Mouse (Mus musculus): ENCODE results near the gene Ptov1.

Ptov1 gene

DNA sequence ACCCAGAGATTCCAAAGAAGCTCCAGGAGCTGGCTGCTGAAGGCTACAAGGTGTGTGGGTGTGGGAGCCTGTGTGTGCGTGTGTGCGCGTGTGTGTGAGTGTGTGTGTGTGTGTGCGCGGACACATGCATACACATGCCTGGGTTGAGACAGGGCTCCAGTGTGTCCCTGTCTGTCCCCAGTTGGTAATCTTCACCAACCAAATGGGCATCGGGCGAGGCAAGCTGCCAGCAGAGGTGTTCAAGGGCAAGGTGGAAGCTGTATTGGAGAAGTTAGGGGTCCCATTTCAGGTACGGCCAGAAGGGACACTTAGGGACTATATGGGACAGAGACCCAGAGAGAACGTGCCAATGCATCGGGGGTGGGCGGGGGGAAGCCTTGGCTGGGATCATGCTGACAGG lies 9.7 kb downstream of the Ptov1 start:
- DNase-seq (ENCODE audit: low spot score in 2 of 2), result no peak

- DNase-seq (ENCODE audit: low spot score in 2 of 2), result no peak
These were observed 11.7 kb downstream of the Ptov1 start for GRCm38 (mm10) chr7:44857905-44858304.

DNA sequence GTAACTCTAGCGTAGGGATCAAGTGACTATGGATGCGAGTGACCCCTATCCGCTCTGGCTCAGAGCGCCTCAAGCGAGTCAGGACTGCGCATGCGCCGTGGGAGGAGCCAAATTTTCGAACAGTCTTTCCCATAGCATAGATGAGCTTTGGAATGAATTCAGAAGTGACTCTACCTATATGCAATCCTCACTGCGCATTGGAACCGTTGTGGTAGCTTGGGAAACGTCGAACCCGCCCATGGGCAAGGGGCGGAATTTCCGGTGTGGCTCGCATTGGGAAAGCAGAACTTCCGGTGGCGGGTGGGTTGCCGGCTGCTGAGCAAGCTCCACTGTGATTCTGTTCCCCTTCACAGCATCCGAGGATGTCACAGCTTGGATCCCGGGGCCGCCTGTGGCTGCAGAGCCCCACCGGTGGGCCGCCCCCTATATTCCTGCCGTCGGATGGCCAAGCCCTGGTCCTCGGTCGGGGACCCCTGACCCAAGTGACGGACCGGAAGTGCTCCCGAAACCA lies 12.5 kb downstream of the Ptov1 start, which contains the start of gene Pnkp:
Gene Pnkp, plus strand, starts transcription at position 98 of the 511 bp plus-strand sequence.
- peak; percentile 93 to 94 for DNase-seq (ENCODE audit: low spot score in 2 of 2)

DNA sequence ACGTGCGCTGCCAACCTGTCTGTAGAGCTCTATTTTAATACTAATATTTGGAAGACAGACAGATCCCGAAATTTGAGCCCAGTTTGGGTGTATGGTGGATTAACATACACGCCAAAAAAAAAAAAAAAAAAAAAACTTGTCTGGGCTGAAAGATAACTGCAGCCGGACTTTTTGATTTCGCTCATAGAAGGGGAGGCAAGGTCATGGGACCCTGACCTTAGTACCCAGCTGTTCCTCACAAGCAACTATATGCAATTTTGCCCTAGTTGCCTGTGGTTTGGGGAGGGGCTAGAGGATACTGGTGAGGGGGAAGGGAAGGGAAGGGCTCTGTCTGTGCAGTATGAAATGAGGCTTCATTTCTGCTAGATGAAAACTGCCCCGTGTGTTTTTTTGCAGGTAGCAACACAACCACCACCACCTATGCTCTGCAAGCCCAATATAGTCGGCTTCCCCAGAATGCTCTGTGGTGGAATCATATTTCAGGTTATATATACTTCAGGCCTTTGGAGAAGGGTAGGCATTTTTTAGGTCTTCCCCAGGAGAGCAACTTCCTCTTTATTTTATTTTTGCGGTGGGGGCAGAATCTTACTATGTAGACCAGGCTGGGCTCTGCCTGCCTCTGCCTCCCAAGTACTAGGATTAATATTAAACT lies 13.2 kb downstream of the Ptov1 start:
- no peak for DNase-seq (ENCODE audit: low spot score in 2 of 2)

- DNase-seq (ENCODE audit: low spot score in 2 of 2), result no peak
These were observed 14.6 kb downstream of the Ptov1 start for GRCm38 (mm10) chr7:44855036-44855435.

DNA sequence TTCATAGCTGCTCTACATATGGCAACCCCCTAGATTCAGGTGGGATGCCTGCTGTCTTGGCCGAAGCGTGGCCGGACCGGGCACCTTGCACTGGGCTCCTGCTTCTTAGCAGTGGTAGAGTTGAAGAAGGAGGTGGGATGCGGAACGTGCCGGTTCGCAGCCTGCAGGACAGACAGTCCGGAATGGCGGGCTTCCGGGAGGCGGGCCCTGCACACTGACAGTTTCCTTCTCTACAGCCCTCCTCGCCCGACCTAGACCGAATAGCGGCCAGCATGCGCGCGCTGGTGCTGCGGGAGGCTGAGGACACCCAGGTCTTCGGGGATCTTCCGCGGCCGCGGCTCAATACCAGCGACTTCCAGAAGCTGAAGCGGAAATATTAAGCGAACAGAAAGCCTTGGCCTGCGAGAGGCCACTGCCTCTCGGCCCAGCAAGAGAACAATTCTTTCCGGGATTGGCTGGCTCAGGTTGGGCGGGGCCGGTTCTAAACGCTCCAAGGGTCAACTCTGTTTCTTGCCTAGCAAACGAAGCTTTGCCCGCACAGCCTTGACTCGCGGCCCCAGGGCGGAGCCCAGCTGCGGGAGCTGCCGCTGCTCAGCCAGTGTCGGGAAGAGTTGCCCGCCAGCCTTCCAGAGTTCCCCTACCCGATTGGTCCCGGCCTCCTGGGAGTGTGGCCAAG lies 15.1 kb downstream of the Ptov1 start:
- peak in 1 of 2 experiments; percentile 70 for DNase-seq (ENCODE audit: low spot score in 2 of 2)

DNA sequence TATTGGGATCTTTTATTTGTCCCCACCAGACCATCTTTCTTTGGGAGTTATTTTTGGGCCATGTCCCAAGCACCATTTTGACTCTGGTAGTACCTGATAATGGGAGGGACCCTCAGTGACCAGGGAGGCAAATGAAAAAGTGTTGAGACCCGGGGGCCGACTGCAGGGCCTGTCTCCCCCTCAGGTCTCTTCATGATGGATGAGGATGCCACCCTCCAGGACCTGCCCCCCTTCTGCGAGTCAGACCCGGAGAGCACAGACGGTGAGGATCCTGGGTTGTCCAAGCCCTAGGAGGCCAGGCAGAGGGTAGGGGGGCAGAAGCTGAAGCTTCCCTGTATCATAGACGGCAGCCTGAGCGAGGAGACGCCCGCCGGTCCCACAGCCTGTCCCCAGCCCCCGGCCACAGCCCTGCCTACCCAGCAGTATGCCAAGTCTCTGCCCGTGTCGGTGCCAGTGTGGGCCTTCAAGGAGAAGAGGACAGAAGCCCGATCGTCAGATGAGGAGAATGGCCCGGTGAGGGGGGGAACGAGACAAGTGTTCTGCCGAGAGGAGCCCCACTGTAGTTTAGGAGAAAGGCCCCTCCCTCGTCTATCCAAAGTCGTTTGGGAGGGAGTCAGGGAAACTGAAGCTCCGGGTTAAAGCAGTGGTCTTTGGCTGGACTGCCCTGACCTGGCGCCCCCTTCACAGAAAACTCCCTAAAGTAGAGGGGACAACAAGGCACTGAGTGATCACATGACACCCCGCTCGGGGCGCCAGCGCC lies 15.8 kb downstream of the Ptov1 start:
- DNase-seq (ENCODE audit: low spot score in 2 of 2), result no peak

DNA sequence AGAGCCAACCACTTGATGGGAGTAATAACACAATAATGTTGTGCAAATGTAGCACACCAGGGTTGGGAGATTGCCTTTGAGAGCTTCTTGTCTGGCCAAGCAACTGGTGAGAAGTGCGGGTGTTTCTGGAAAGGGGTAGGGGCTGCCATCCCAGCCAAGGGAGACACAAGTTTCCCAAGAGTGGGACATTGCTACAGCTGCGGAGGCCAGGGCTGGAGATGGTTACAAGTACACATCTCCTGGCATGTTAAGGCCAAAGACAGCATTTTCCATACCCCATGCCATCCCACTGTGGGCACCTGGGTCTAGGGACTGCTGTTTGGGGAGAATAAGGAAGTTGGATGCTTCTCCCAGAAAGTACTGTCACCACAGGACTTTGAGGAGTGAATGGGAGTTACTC lies 16.5 kb downstream of the Ptov1 start:
- no peak for DNase-seq (ENCODE audit: low spot score in 2 of 2)

GRCm38 (mm10) chr7:44852259-44853027 lies 17.1 kb downstream of the Ptov1 start:
- DNase-seq (ENCODE audit: low spot score in 2 of 2), result no peak

GRCm38 (mm10) chr7:44851625-44852234 lies 17.9 kb downstream of the Ptov1 start:
- DNase-seq (ENCODE audit: low spot score in 2 of 2), result no peak

- no peak for DNase-seq (ENCODE audit: low spot score in 2 of 2)
These were observed 18.6 kb downstream of the Ptov1 start for GRCm38 (mm10) chr7:44850789-44851624.

DNA sequence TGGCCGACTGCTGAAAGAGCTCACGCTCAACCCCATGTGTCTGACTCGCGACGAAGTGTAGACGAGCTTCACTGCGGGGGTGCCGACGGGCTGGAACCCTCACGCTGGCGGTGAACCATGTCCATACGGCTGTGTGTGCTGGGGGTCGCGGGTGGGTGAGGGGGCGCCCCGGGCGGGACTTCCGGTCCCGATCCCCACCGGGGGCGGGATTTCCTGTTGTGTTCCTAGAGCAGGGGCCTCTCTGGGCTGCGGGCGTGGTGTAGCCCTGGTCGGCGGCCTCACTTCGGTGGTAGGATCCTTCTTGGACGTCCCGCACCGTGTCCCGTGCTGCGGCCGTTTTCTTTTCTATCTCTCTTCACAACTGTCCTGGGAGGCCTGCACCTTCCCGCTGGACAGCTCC lies 19.4 kb downstream of the Ptov1 start:
- DNase-seq (ENCODE audit: low spot score in 2 of 2), result peak; percentile 70

DNA sequence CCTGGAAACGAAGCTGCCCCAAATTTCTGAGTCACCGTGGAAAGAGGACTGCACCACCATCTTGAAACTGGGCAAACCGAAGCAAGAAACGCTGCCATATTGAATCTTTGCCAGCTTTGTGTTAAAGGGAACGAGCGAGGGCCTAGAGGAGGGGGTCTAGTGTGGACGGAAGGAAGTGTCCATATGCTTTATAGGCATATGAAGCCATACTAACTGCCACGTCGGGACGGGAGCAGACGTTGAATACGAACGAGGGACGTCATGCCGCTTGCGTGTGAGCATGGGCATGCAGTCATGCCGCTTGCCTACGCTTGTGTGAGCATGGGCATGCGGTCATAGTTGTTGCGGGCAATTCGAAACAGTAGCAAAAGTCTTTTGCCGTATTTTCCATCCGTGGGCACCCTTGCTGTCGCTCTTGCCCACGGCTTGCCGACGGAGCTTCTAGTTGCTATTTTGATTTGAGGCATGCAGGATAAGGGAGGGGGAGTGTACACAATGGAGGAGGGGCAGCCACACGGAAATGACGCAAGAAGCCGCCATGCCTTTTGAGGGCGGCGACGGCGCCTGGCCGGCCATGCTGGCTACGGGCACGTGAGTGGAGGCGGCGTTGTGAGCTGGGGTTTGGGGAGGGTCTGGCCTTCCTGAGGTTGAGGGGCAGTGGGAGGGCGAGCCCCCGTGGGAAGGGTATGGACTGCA lies 20.0 kb downstream of the Ptov1 start:
- peak; percentile 90 to 91 for DNase-seq (ENCODE audit: low spot score in 2 of 2)

DNA sequence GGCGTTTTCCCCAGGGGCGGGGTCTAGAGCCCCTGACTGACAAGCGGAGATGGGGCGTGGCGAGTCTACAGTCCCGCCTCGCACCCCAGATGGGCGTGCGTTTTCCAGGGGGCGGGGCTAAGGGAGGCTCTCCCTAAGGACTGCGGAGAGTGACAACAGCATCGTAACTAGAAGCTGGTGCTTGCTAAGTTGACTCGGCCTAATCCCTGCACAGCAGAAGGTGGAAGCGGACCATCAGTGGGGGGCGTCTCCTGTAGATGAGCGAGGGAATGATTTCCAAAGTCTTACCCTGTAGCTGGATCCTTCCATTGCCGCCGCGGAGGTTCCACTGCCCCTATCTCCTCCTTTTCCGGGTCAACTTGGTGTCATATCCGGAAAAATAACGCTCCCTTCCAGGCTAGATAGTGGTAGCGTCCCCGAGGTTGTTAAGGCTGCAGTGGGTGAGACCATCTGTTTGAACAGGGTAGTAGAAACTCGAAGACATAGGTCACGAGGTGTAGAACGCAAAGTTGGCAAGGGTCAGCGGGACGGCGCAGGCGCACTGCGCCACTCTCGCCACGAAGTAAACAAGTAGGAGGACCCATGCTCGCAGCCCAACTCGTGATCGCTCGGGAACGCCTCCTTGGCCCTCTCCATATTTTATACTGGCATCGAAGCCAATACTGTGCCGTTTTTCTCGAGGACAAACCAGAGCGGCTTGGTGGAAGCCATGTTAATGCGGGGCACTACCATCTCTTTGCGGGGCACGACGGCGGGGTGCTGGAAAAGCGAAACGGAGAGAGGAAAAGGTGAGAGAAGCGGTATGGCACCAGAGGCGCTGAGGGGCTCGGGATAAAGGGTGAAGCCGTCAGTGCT lies 20.8 kb downstream of the Ptov1 start, which contains the start of the genes Akt1s1 and Tbc1d17:
Gene Akt1s1, plus strand, starts transcription at position 431 of the 855 bp plus-strand sequence.
Gene Tbc1d17, minus strand, starts transcription at position 519 of the 855 bp plus-strand sequence.
- peak; percentile 100 for DNase-seq (ENCODE audit: low spot score in 2 of 2)

- DNase-seq (ENCODE audit: low spot score in 2 of 2), result no peak
These were observed 21.8 kb downstream of the Ptov1 start for GRCm38 (mm10) chr7:44847772-44848171.

GRCm38 (mm10) chr7:44846804-44847203 lies 22.8 kb downstream of the Ptov1 start:
- DNase-seq (ENCODE audit: low spot score in 2 of 2), result no peak

GRCm38 (mm10) chr7:44845006-44845405 lies 24.6 kb downstream of the Ptov1 start:
- no peak for DNase-seq (ENCODE audit: low spot score in 2 of 2)

DNA sequence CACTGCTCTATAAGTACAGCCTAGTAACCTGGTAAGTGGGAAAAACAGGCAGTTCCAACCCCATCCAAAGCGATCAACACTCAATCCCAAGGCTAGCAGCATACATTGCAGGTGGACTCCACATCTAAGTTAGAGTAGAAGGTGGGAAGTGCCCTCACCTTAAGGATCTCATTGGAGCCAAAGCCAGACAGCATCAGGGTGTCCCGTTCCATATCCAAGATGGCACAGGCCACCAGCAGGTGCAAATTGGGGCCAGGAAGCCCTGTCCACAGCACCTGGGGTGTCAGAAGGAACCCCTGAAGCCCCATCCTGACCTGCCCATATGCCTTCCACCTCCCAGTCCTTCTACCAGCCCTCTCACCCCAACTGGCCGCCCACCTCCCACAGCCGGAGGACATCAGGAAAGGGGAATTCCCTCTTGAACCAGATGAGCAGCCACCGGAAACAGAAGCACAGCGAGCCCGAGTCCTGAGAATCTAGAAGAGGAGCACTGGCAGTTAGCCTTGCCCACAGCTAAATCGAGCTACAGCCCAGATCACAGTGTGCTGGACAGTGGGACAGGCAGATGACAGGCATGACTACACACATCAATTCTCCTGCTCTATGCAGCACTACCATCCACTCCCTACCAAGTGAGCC lies 27.6 kb downstream of the Ptov1 start:
- DNase-seq (ENCODE audit: low spot score in 2 of 2), result no peak

All from right cerebral cortex, postnatal 36 days (tissue).